Mouse (Mus musculus) midbrain, embryonic 14.5 days (tissue): ENCODE measurements at regions not wholly inside any gene's neighbourhood (a gene's known extent, or its start where the extent isn't known, plus 50 kb on each side); places are given as distances from the start of the nearest gene placed in this dataset.

Experiments used
- ATAC-seq: fragments of 200-750 bp; cut with Nextera tagmentation; 2 replicates; pipeline ENCODE4 v1.8.0; 2017; ENCODE audit warnings: moderate number of reproducible peaks, moderate library complexity; ENCODE audit not compliant: low FRiP score, low TSS enrichment
- DNase-seq: peaks from one replicate; pipeline ENCODE4 v3.0.0-alpha.2; 2015
- H3K27ac ChIP-seq: fragments of 300-500 bp; sonication (generic); replicated peaks from 2 replicates; pipeline ENCODE4 v1.5.1; 2014; ENCODE audit warnings: mild to moderate bottlenecking, low read depth, low read length, moderate library complexity
- H3K27me3 ChIP-seq: fragments of 300-500 bp; sonication (generic); 2 replicates; pipeline ENCODE4 v1.6.1; 2014; ENCODE audit warnings: low read length, control low read depth, mixed read lengths; ENCODE audit not compliant: control insufficient read depth, insufficient read depth
- H3K36me3 ChIP-seq: fragments of 300-500 bp; sonication (generic); 2 replicates; pipeline ENCODE4 v1.6.1; 2014; ENCODE audit warnings: low read length, control low read depth; ENCODE audit not compliant: control insufficient read depth, insufficient read depth
- H3K4me1 ChIP-seq: fragments of 300-500 bp; sonication (generic); 2 replicates; pipeline ENCODE4 v1.6.1; 2014; ENCODE audit warnings: mild to moderate bottlenecking, antibody characterized with exemption, low read length, control low read depth; ENCODE audit not compliant: control insufficient read depth, insufficient read depth
- H3K4me2 ChIP-seq: fragments of 300-500 bp; sonication (generic); 2 replicates; pipeline ENCODE4 v1.6.1; 2014; ENCODE audit warnings: mild to moderate bottlenecking, low read length, moderate library complexity
- H3K4me3 ChIP-seq: fragments of 300-500 bp; sonication (generic); replicated peaks from 2 replicates; pipeline ENCODE4 v1.5.1; 2014; ENCODE audit warnings: low read depth, low read length
- H3K9ac ChIP-seq: fragments of 300-500 bp; sonication (generic); replicated peaks from 2 replicates; pipeline ENCODE4 v1.6.1; 2014; ENCODE audit warnings: mild to moderate bottlenecking, low read length, moderate library complexity
- H3K9me3 ChIP-seq: fragments of 300-500 bp; sonication (generic); 2 replicates; pipeline ENCODE4 v1.6.1; 2016; ENCODE audit warnings: low read length, control low read depth, mixed read lengths; ENCODE audit not compliant: control insufficient read depth
- WGBS: fragments of 180-500 bp; shearing (Covaris S2); extraction: QIAGEN DNeasy Blood & Tissue Kit; methylation state at CpG from one replicate; pipeline ENCODE4 v1.1.7; 2014; 5-methylcytosine and 5-hydroxymethylcytosine counted together

- DNase-seq, result no peak
- Histone ChIP-seq H3K27ac (no peak overlapping the region), H3K9me3 (no peaks in the 10 kb centered on the region), H3K4me3 (no peak overlapping the region), H3K4me1 (peaks cover 8% of the 10 kb centered on the region; the same call in 1 of the 2 replicates), H3K36me3 (no peaks in the 10 kb centered on the region), H3K27me3 (no peaks in the 10 kb centered on the region), H3K4me2 (no peak overlapping the region), H3K9ac (no peak overlapping the region)
- ATAC-seq, result no peak
- WGBS, result 91% methylated on average over 3 of the region's 3 CpGs
Measured at GRCm38 (mm10) chr8:86320938-86321337, 259.5 kb downstream of the Abcc12 start.

- 60% methylated on average over 3 of the region's 3 CpGs for WGBS
- ATAC-seq, result no peak
- Histone ChIP-seq H3K4me2 (no peak overlapping the region), H3K36me3 (no peaks in the 10 kb centered on the region), H3K9ac (no peak overlapping the region), H3K27me3 (no peaks in the 10 kb centered on the region), H3K4me1 (no peaks in the 10 kb centered on the region; the same call in 1 of the 2 replicates), H3K4me3 (no peak overlapping the region), H3K9me3 (0 out of 2 replicates have a peak, but pooled peaks cover 3% of the 10 kb centered on the region), H3K27ac (no peak overlapping the region)
- DNase-seq, result no peak
Measured at GRCm38 (mm10) chr8:86318531-86318930, 262.0 kb downstream of the Abcc12 start.

- Histone ChIP-seq H3K4me1 (no peaks in the 10 kb centered on the region), H3K9me3 (0 out of 2 replicates have a peak, but pooled peaks cover 4% of the 10 kb centered on the region), H3K9ac (no peak overlapping the region), H3K4me2 (no peak overlapping the region), H3K27ac (no peak overlapping the region), H3K27me3 (no peaks in the 10 kb centered on the region), H3K36me3 (no peaks in the 10 kb centered on the region), H3K4me3 (no peak overlapping the region)
- WGBS, result 90% methylated on average over 7 of the region's 7 CpGs
- DNase-seq (no peak), ATAC-seq (no peak)
Measured at GRCm38 (mm10) chr8:86316236-86316635, 264.2 kb downstream of the Abcc12 start.

GRCm38 (mm10) chr8:86309460-86309859, 271.0 kb downstream of the Abcc12 start:
- Histone ChIP-seq H3K36me3 (no peaks in the 10 kb centered on the region), H3K27me3 (no peaks in the 10 kb centered on the region), H3K4me1 (no peaks in the 10 kb centered on the region), H3K4me2 (no peak overlapping the region), H3K9ac (no peak overlapping the region), H3K27ac (no peak overlapping the region), H3K9me3 (0 out of 2 replicates have a peak, but pooled peaks cover 4% of the 10 kb centered on the region), H3K4me3 (no peak overlapping the region)
- no peak for DNase-seq
- WGBS, result 77% methylated on average over 2 of the region's 2 CpGs
- ATAC-seq, result no peak

GRCm38 (mm10) chr8:86307339-86307738, 273.1 kb downstream of the Abcc12 start:
- H3K4me2 ChIP-seq, result no peak overlapping the region
- ATAC-seq (no peak), DNase-seq (no peak)
- 88% methylated on average over 3 of the region's 3 CpGs for WGBS
- H3K4me1 ChIP-seq, result no peaks in the 10 kb centered on the region
- no peaks in the 10 kb centered on the region for H3K9me3 ChIP-seq
- H3K27ac ChIP-seq, result no peak overlapping the region
- H3K27me3 ChIP-seq, result no peaks in the 10 kb centered on the region
- H3K4me3 ChIP-seq, result no peak overlapping the region
- H3K9ac ChIP-seq, result no peak overlapping the region
- H3K36me3 ChIP-seq, result no peaks in the 10 kb centered on the region

GRCm38 (mm10) chr8:86301885-86302509, 278.5 kb downstream of the Abcc12 start:
- DNase-seq (no peak), ATAC-seq (no peak)
- H3K4me3 ChIP-seq, result no peak overlapping the region
- H3K36me3 ChIP-seq, result no peaks in the 10 kb centered on the region
- no peaks in the 10 kb centered on the region for H3K27me3 ChIP-seq
- no peaks in the 10 kb centered on the region for H3K9me3 ChIP-seq
- no peaks in the 10 kb centered on the region for H3K4me1 ChIP-seq
- 58% methylated on average over 4 of the region's 4 CpGs for WGBS
- H3K4me2 ChIP-seq, result no peak overlapping the region
- no peak overlapping the region for H3K9ac ChIP-seq
- no peak overlapping the region for H3K27ac ChIP-seq

- Histone ChIP-seq H3K9me3 (no peaks in the 10 kb centered on the region), H3K27me3 (no peaks in the 10 kb centered on the region), H3K4me2 (no peak overlapping the region), H3K4me1 (no peaks in the 10 kb centered on the region), H3K27ac (no peak overlapping the region), H3K9ac (no peak overlapping the region), H3K4me3 (no peak overlapping the region), H3K36me3 (no peaks in the 10 kb centered on the region)
- 93% methylated on average over 3 of the region's 3 CpGs for WGBS
- DNase-seq, result no peak
- ATAC-seq, result no peak
Measured at GRCm38 (mm10) chr8:86288713-86289384, 291.6 kb downstream of the Abcc12 start.

GRCm38 (mm10) chr8:86282922-86283321, 297.6 kb downstream of the Abcc12 start:
- H3K9me3 ChIP-seq, result no peaks in the 10 kb centered on the region
- H3K4me3 ChIP-seq, result no peak overlapping the region
- no peak overlapping the region for H3K9ac ChIP-seq
- H3K36me3 ChIP-seq, result no peaks in the 10 kb centered on the region
- ATAC-seq (no peak), DNase-seq (peak; percentile 49)
- WGBS, result 58% methylated on average over 7 of the region's 7 CpGs
- H3K27ac ChIP-seq, result no peak overlapping the region
- no peak overlapping the region for H3K4me2 ChIP-seq
- H3K27me3 ChIP-seq, result no peaks in the 10 kb centered on the region
- no peaks in the 10 kb centered on the region for H3K4me1 ChIP-seq
